Mouse (Mus musculus) CD4-positive, CD25-positive, alpha-beta regulatory T cell, adult 4 months (primary cell): ENCODE data around the gene Bhlhe23. TPM values are rescaled to one million over a fixed set of nuclear protein-coding genes. Genes with fewer than 3 reads are reported as not detected.
A peak's percentile ranks its signal among the peaks of the same experiment; 100 is the strongest.

ENCODE experiments used
- ATAC-seq: one replicate; pipeline ENCODE4 v1.8.0; 2017
- polyA plus RNA-seq, 2 experiments: library from polyadenylated mRNA; unstranded; fragments of 100-300 nt; shearing (Covaris generic); gene quantifications; one replicate each; pipeline ENCODE4 v1.2.1; 2017

The Bhlhe23 gene
- not detected for polyA plus RNA-seq

DNA sequence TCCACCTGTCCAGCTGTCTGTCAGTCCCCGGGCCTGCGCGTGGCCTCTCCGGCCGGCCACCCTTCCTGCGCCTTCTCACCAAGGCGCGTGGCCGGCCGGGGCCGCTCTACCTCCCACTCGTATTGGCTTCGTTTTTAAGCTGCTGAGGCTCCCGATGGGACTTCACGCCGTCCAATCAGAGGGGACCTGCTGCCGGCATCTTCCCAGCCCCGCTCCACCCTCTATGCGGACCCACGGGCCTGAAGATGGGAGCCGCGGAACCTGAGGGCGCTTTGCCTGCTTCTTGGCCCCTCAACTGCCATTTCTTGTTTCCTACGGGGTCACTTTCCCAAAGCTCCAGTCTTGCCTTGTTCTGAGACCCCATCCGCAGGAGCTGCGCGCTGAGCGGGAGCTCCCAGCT is at the start of gene Bhlhe23:
Gene Bhlhe23, minus strand, starts transcription at position 108 of the 400 bp plus-strand sequence.
- no peak for ATAC-seq

DNA sequence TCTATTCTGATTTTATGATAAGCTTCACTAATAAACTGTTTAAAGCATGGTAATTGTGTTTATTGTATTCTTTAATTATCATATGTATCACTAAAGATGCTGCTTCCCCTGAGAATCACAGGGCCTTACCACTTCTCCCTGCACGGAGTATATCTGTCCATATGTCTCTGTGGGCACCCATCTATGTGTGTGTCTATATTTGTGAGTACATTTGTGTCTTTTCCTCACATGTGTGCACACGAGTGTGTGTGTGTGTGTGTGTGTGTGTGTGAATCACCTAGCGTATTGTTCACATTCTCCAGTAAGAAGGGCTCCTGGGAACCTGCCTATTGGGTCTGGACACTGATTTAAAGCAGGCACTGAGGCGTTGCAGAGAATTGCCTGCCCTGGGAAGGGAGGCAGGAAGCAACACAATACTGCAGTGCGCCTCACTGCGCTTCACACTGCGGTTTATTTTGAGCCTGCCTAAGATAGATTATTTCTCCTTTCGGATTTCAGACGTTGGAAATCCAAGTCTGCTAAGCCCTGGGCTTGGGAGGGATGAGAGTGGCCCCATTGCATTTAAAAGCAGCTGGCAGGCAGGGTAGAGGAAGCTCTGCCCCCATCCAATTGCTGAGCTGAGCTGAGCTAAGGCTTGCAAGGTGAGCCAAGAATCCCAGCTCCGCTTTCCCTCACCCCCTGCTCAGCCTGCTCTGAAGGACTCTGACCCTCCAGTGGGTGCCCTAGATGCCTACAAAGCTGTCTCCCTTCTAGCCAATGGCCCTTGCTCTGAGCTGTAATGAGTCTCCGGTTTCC is 48.6 kb upstream of the Bhlhe23 start:
- ATAC-seq = no peak

DNA sequence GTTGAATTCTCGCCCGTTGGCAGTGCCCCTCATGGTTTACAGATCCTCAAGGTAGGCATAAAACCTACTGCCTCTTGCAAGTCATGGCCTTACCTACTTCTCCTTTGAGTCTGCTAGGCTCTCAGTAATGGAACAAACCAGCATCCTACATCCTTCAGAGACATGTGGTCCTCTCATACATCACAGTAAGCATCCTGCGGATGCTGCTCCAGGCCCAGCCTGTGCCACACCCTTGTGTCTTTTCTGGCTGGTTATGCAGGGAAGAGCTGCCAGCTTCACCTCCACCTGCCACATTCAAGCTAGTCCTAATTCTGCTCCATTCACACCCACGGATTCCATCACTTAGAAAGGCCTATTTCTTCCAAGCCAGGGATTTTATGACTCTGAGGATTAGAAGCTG is 48.0 kb upstream of the Bhlhe23 start:
- no peak for ATAC-seq

GRCm38 (mm10) chr2:180824061-180824460 is 47.4 kb upstream of the Bhlhe23 start:
- no peak for ATAC-seq

DNA sequence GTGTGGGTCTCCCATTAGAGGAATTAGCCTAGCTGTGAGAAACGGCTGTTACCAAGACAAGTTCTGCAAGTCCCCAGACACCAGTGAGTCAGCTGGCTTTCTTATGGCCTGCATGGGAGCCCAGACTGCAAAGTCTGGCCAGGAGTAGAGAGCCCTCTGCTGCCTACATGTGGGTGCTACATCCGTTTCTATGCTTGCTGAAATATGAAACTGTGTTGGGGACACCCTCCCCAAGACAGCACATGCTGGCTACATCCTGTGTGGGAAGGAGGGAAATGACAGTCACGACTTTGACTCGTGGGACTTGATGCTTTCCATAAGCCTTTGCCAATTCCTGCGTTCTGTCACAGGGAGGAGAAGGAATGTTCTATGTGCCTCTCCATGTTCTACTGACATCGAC is 45.8 kb upstream of the Bhlhe23 start:
- no peak for ATAC-seq

- no peak for ATAC-seq
Measured at GRCm38 (mm10) chr2:180819504-180819903, 42.8 kb upstream of the Bhlhe23 start.

- ATAC-seq = no peak
Measured at GRCm38 (mm10) chr2:180816440-180817065, 39.9 kb upstream of the Bhlhe23 start.

DNA sequence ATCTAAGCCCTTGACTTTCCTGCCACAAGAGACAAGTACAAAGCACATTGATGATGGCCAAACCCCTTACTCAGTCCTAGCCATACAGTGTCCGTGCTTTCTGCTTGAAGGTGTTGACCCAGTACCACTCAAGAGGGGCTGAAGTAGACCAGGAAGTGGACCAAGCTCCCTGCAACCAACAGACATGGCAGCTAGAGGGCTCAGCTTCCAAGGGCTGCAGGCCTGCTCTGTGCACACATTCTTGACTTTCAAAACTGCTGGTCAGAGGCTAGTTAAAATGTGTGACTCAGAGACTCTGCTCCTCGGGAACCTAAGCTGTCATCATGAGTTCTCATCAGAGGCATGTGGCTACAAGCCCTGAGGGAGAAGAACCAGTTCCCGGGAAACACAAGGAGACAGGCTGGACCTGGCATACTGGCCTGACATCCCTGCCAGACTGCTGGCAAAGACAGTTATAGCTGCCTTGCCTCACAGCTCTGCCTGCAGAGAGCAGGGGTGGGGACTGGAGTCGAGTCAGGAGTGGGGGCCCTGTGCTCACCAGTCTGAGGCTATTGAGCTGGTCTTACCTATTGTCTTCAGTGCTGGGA is 37.4 kb upstream of the Bhlhe23 start:
- ATAC-seq = no peak

- ATAC-seq = no peak
Measured at GRCm38 (mm10) chr2:180811002-180811401, 34.3 kb upstream of the Bhlhe23 start.

DNA sequence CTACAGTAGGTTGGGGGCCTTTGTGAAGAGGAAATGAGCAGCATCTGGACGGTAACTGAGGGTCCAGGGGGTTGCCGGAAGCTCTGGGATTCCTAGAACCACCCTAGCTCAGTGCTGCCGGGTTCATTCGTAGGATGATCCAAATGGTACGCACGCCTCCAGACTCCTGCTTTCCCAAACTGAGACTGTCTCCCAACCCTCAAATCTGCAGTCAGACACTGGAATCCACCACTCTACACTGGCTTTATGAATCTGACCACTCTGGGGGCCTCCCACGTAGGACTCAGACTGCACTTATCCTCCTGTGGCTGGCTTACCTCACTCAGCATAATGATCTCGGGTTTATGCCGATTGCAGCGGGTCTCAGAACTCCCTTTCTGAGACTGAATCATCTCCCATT is 32.8 kb upstream of the Bhlhe23 start:
- ATAC-seq = no peak

DNA sequence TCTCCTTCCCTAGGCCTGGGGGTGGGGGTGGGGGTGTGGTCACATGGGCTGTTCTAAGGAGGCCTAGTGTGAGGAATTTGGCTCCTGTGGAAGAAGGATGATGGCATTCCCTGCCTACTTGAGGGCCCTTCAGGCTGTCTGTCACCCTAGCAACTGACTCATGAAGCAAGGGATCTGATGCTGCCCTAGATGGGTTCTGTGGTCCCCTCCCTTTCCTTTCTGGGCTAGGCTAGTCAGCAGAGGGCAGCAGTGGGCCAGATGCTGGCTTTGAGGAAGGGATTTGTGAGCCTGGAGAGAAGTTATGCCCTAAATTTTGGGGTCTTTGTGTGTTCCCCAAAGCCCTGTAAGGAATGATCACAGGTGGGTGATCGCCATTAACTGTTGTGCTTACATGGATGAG is 29.3 kb upstream of the Bhlhe23 start:
- no peak for ATAC-seq

DNA sequence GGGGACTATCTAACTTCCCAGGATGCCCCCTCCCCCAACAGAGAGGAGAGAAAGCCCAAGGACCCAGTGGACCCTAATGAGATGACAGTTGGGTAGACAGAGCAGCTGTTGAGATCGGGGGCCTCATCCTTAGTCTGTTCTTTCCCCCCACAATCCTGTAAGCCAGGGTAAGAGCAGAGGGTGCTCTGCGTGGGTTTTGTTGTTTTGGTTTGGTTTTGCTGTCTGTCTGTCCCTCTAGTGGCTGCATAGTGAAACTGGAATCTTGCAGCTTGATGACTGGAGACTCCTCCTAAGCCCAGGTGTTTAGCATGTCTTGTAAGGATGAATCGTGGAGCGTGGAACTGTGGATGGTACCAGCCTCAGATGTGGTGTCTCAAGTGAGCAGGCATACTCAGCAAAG is 19.3 kb upstream of the Bhlhe23 start:
- no peak for ATAC-seq

DNA sequence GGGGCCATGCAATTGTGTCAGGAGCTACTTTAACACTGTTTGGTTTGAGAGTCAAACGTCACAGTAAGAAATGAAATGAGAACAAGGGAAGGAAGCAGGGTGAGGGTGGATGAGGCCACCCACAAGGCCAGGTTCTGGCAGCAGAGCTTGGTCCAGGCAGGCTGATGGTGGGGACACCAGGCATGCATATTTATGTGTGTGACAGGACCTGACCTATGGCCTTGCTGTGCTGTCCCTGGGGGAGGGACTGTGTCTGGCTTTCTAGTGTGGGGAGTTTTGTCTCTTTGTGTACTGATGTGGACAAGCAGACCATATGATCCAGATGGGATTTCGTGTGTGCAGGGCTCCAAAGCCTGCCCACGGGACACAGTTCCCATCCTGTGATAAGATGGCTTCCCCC is 18.9 kb upstream of the Bhlhe23 start:
- no peak for ATAC-seq

DNA sequence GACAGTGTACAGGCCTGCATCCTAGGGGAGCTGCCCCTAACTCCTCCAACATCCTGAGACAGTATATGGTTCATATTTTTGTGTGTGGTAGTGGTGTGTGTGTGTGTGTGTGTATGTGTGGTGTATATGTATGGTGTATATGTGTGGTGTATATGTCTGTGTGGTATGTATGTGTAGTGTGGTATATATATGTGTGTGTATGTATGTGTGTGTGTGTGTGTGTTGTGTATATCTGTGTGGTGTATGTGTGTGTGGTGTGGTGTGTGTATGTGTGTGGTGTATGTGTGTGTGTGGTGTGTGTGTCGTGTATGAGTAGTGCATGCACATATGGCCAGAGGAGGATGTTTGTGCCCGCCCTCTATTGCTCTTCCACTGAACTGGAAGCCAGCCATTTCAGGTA is 17.7 kb upstream of the Bhlhe23 start:
- no peak for ATAC-seq

- no peak for ATAC-seq
Measured at GRCm38 (mm10) chr2:180791674-180792073, 15.0 kb upstream of the Bhlhe23 start.

DNA sequence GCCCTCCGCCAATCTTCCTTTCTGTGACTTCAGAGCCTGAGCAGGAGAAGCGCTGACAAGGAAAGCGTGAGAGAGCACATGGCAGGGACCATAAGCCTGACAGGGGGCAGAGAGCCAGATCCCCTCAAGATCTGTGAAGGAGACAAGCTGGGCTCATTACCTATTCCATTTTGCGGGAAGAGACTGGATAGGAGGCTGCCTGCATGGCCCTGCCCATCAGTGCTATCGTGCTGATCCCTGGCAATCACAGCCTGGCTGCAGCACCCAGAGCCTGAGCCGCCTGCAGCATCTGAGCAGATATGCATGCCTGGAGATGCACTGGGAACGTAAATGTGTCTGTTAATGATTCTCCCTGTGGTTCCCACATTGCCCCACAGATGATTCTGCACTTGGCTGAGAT is 12.1 kb upstream of the Bhlhe23 start:
- no peak for ATAC-seq

- ATAC-seq = no peak
Measured at GRCm38 (mm10) chr2:180788386-180788785, 11.7 kb upstream of the Bhlhe23 start.

- ATAC-seq = no peak
Measured at GRCm38 (mm10) chr2:180787566-180788232, 11.0 kb upstream of the Bhlhe23 start.

GRCm38 (mm10) chr2:180786732-180787131 is 10.0 kb upstream of the Bhlhe23 start:
- peak; percentile 56 for ATAC-seq

- no peak for ATAC-seq
Measured at GRCm38 (mm10) chr2:180780282-180780681, 3.6 kb upstream of the Bhlhe23 start.

GRCm38 (mm10) chr2:180779226-180780104 is 2.8 kb upstream of the Bhlhe23 start:
- peak; percentile 62 for ATAC-seq

DNA sequence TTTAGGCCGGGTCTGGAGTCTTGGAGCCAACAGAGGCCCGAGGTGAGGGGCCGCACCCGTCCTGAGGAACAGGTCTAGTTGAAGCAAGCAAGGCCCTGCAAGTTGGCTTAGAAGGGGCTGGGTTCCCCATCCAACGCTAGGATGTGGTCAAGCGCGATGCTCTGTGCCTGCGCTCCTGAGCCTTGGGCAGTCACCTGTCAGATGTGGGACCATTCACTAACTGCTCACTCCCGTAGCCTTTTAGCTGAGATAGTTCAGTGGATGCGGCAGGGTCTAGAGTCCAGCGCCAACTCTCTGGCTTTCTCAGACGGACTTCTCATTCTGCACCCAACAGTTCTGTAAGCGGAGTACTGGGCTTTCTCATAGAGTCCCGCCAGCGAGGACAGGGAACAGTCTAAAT is 1.1 kb downstream of the Bhlhe23 start:
- no peak for ATAC-seq
